Mouse (Mus musculus): ENCODE results near the gene Kcnmb3. TPM values are rescaled to one million over a fixed set of nuclear protein-coding genes. Genes with fewer than 3 reads are reported as not detected.

Gene Kcnmb3
- total and polyA plus RNA-seq, 3 experiments = not detected

- TF ChIP-seq CHD2 (IDR thresholded peaks at IDR 0.05; ENCODE audit: low read length) (no peak), NRF1 (IDR thresholded peaks at IDR 0.05; ENCODE audit: insufficient read depth, low read depth, low read length, poor library complexity, severe bottlenecking) (peak; percentile 61), MAZ (IDR thresholded peaks at IDR 0.05; ENCODE audit: low read depth, low read length) (no peak), MYB (IDR thresholded peaks at IDR 0.05; ENCODE audit: low read depth, low read length) (no peak), CTCF (IDR thresholded peaks at IDR 0.05 in 2 of 3, conservative IDR thresholded peaks at IDR 0.05 in 1 of 3; ENCODE audit: control insufficient read depth in 1 of 3, insufficient read depth in 1 of 3, low read depth in 2 of 3, low read length in 3 of 3, poor library complexity in 1 of 3, severe bottlenecking in 1 of 3) (no peak), MXI1 (IDR thresholded peaks at IDR 0.05; ENCODE audit: low read depth, low read length) (peak; percentile 5; the same call in 1 of the 2 replicates), ZNF384 (IDR thresholded peaks at IDR 0.05; ENCODE audit: low read depth, low read length) (no peak), ETS1 (IDR thresholded peaks at IDR 0.05; ENCODE audit: low read depth, low read length) (no peak), SIN3A (IDR thresholded peaks at IDR 0.05; ENCODE audit: low read length) (peak; percentile 4; the same call in 1 of the 2 replicates), ZMIZ1 (IDR thresholded peaks at IDR 0.05; ENCODE audit: low read depth, low read length) (no peak), POLR2AphosphoS2 (IDR thresholded peaks at IDR 0.05; ENCODE audit: low read length) (no peak), SMC3 (IDR thresholded peaks at IDR 0.05; ENCODE audit: low read depth, low read length) (0 out of 2 replicates have a peak, but pooled peaks have one; percentile 2), RCOR1 (IDR thresholded peaks at IDR 0.05; ENCODE audit: low read depth, low read length) (no peak), MAFK (IDR thresholded peaks at IDR 0.05; ENCODE audit: borderline replicate concordance, low read depth, low read length) (no peak), MEF2A (IDR thresholded peaks at IDR 0.05; ENCODE audit: extremely low read depth, insufficient replicate concordance, low read depth, low read length, poor library complexity, severe bottlenecking) (no peak), RAD21 (IDR thresholded peaks at IDR 0.05; ENCODE audit: low read depth, low read length) (no peak), HCFC1 (IDR thresholded peaks at IDR 0.05; ENCODE audit: low read depth, low read length) (no peak), MYC (IDR thresholded peaks at IDR 0.05; ENCODE audit: low read depth, low read length) (peak; percentile 20; the same call in 1 of the 2 replicates), BHLHE40 (IDR thresholded peaks at IDR 0.05; ENCODE audit: borderline replicate concordance, low read depth, low read length) (0 out of 2 replicates have a peak, but pooled peaks have one; percentile 3), E2F4 (IDR thresholded peaks at IDR 0.05; ENCODE audit: borderline replicate concordance, low read depth, low read length) (0 out of 2 replicates have a peak, but pooled peaks have one; percentile 62), UBTF (IDR thresholded peaks at IDR 0.05; ENCODE audit: borderline replicate concordance, insufficient read depth, low read depth, low read length) (no peak), USF2 (IDR thresholded peaks at IDR 0.05; ENCODE audit: borderline replicate concordance in 1 of 2, insufficient read depth in 1 of 2, low read depth in 1 of 2, low read length in 2 of 2) (no peak), TCF12 (IDR thresholded peaks at IDR 0.05; ENCODE audit: low read depth, low read length) (no peak; the same call in 1 of the 2 replicates)
- Histone ChIP-seq H3K4me3 (ENCODE audit: control insufficient read depth in 1 of 2, insufficient read depth in 1 of 2, low read depth in 2 of 2, low read length in 2 of 2) (peak overlapping the region; percentile 53 to 83), H3K36me3 (ENCODE audit: control insufficient read depth in 1 of 2, insufficient read depth in 2 of 2, low read length in 2 of 2) (peaks cover 3 to 20% of the 10 kb centered on the region in 2 experiments; a peak in 3 of 4 replicates), H3K79me2 (ENCODE audit: control insufficient read depth, insufficient read depth, low read length, poor library complexity) (peaks cover 23% of the 10 kb centered on the region), H3K4me1 (ENCODE audit: control insufficient read depth in 1 of 2, insufficient read depth in 2 of 2, low read length in 2 of 2) (peaks cover 14 to 18% of the 10 kb centered on the region in 2 experiments), H3K9me3 (replicated peaks; ENCODE audit: insufficient read depth, low read length) (no peaks in the 10 kb centered on the region), H3K27me3 (ENCODE audit: control insufficient read depth in 1 of 2, insufficient read depth in 2 of 2, low read length in 2 of 2) (no peaks in the 10 kb centered on the region), H3K27ac (ENCODE audit: control insufficient read depth, low read depth, low read length) (peak overlapping the region; percentile 81), H3K9ac (ENCODE audit: control insufficient read depth, low read depth, low read length, poor library complexity, severe bottlenecking) (peak overlapping the region; percentile 91)
- peak; percentile 76 for DNase-seq (ENCODE audit: low read depth, low spot score)
These were observed 19.1 kb upstream of the Kcnmb3 start for GRCm38 (mm10) chr3:32511191-32511550.

Measured in MEL (cell line).